Mouse (Mus musculus): ENCODE results near the gene Slc30a9.

- TF ChIP-seq HCFC1 (IDR thresholded peaks at IDR 0.05; ENCODE audit: borderline replicate concordance, insufficient read depth, low read length) (no peak), MAFK (IDR thresholded peaks at IDR 0.05; ENCODE audit: insufficient read depth, low read depth, low read length) (no peak), CHD2 (IDR thresholded peaks at IDR 0.05; ENCODE audit: low read depth, low read length) (no peak)
These were observed 42.2 kb downstream of the Slc30a9 start for GRCm38 (mm10) chr5:67348949-67349348.

All from ES-E14 (cell line).